Mouse (Mus musculus) frontal cortex, adult (tissue): ENCODE measurements around the gene Spin1.
"Not testable (repeated sequence)": the region's sequence is repeated elsewhere in the genome, so short reads cannot be mapped to it uniquely, and the experiment has no call there.

Source experiments
- ATAC-seq: cut with Nextera tagmentation; 2 replicates; pipeline ENCODE4 v1.9.2; 2017; ENCODE audit warnings: mild to moderate bottlenecking, moderate library complexity, mixed read lengths; ENCODE audit not compliant: low TSS enrichment

Spin1 gene

DNA sequence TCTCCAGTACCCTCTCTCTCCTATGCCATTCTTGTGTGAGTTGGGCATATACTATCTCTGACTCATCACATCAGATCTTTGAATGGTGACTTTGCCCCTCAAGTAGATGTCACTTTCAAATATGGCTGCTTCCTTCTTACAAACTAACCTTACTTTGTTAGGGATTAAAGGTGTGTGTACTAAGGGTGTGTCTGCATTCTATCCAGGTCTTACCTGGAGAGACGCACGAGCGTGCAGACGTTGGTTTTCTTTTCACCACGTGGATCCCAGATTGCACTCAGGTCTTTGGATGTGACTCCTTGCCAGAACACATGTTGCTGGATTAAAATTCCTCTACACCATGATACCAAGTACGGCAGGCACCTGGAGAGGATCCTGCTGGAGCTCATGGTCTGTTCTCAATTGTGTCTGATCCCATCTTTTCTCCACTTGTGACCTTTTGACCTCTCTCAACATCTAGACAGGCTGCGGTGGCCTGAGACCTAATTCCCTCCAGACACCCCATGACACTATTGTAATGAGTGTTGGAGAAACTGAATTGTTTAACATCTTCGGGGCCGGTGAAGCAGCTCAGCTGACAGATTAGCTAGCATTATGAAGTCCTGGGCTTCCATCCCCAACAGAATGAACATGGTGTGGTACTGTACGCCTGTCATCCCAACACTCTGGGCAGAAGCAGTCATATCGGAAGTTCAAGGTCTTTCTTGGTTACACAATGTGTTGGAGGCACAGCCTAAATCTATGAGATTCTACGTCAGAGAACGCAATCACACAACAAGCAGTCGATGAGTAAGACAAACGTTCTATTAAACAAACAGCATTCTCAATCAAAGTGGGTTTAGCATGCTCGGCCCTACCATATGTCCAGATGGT is 6.1 kb upstream of the Spin1 start:
- no peak for ATAC-seq

GRCm38 (mm10) chr13:51095196-51095715 is 5.4 kb upstream of the Spin1 start:
- ATAC-seq, result no peak

DNA sequence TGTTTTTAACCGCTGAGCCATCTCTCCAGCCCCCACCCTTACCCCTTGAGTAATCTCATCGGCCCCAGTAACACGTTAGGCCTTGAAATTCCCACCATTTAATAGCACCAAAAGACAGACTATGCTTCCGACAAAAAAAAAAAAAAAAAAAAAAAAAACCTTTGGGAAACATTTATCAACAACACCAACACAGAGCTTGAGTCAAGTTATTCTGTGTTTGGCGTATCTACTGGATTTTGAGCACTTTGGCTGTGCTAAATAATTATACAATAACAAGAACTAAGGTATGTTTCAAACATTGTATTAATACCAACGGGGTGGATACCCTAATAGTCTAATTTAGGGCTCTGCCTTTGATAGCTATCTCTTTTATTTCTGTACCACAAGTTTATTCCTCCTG is 4.0 kb upstream of the Spin1 start:
- ATAC-seq, result no peak

DNA sequence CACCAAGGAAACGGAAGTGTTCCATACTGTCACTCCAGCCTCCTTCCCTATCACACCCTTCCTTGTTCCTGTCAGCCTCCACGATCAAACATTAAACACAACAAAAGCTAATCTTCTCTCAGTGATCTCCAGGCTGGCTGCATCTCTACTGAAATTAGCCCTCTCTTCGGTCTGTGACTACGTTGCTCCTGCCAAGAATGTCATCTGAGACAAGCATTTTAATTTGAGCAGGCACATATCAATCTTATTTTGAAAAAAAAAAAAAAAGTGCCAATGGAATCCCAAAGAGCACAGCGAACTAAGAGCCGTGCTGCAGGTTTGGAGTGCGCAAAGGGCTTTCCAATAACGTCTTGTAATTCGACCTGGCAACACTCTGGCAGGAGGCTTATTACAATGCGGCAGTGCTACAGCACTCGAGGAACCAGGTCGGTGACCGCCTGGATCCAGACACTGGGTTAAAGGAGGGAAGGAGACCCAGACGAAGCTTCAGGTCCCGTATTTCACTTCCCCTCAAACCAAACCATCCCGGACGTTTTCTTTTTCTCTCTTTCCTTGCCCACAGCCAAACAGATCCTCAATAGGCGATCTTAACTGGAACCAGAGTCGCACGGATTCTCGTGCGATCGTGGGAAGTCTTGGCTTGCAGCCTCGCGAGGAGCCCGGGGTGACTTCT is 984 bp upstream of the Spin1 start:
- peak; percentile 28 for ATAC-seq

DNA sequence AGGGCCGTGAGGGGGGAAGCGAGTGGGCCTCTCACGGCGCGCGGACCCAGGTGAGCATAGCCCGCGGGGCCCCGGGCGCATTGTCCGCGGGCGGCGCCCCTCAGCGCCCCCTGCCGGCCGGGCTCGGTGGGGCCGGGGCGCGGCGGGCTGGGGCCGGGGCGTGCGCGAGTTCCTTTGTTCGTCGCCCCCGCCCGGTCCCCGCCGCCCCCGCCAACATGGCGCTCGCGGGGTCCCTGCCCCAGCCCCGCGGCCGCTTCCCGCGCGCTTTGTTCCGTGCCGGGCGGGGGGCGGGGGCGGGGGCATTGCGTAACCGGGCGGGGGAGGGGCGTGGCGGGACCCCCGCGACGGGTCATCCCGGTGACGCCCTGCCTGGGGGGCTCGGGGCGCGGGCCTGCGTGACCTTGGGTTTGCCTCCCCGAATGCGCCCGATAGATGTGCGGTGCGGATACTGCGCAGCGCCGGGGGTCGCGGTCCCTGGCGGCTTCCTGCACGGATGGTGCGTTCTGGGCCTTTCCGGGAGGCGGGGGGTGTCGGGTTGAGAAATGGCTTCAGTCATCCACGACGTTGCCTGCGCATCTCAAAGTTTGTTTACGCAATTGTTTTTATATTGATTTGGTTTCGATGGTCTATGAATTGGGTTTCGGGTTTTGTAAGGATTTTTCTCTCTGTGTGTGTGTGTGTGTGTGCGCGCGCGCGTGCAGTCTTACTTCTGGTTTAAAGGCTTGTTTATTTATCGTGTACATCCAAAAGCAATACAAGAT is 516 bp downstream of the Spin1 start:
- peak; percentile 41 for ATAC-seq

DNA sequence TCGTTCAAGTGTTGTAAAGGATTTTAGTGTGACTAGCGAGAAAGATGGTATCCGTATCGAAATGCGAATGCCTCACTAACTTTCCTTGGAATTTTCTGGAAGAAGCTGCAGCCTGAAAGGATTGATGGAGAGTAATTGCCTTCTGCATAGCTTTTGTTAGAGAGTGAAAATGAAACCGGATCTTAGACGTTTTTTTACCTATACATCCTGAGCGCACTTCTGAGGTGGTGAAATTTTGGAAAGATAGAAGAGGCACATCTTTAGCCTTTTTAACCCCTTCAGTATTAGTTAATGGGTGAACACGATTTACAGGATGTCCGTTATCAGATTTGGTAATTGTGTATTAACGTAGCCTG is 1.1 kb downstream of the Spin1 start:
- ATAC-seq, result no peak

GRCm38 (mm10) chr13:51103111-51103725 is 2.5 kb downstream of the Spin1 start:
- ATAC-seq, result no peak

DNA sequence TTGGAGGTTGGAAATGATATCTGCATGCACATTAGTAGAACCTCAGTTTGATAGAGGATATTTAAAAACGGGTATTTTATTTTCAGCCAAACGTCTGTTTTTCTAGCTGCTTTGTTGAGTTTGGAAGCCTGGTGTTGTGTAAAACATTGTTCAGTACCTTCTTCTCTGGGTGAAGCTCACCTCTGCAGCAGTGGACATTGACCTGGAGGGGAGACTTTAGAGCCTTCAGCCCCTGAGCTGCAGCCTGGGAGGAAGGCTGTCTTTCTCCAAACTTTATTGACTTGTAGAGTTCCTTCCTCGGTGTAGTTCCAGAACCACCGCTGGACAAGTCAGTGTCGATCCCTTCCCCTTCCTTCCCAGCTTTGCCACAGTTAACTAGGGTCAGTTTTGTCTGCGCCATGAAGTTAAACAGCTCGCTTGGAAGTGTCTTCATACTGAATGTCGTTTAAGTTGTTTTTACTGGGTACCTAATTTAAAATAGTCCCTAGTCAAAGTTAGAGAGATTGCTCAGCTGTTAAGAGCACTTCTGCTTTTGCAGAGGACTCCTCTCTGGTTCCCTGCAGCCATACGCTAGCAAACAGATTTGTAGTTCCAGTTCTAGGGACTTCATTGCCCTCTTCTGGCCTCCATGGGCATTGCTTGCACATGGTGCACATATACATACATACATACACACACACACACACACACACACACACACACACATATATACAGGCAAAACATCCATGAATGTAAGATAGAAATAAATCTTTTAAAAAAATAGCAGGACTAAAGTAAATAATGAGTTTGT is 3.4 kb downstream of the Spin1 start:
- no peak for ATAC-seq

DNA sequence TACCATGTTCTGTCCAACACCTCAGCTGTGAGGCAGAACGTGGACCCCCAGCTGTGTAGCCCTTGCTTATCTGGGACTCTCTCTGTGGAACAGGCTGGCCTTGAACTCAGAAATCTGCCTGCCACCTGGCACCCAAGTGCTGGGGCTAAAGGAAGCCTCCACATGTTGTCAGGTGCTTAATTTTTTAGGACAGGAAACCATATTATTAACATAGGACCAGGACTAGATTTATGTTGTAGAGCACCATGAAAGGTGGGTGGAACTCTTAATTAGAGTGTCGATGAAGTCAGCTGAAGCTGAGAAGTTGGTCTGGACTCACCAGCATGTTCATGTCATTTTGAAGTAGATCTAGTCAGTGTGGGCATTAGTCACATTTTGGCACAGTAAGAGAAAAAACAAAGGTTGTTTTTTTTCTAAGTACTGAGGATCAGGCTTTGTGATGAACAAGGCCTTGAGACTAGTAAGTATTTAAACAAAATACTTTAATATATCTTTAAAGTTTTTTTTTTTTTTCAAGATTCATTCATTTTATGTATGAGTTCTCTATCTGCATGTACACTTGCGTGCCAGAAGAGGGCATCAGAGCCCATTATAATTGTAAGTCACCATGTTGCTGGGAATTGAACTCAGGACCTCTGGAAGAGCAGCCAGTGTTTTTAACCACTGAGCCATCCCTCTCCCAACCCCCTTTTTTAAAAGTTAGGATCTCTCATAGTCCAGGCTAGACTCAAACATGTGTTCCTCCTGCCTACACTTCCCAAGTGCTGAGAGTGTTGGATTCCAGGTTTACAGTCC is 5.4 kb downstream of the Spin1 start:
- ATAC-seq, result no peak

- ATAC-seq, result no peak
These were observed 6.1 kb downstream of the Spin1 start for GRCm38 (mm10) chr13:51106816-51107215.

DNA sequence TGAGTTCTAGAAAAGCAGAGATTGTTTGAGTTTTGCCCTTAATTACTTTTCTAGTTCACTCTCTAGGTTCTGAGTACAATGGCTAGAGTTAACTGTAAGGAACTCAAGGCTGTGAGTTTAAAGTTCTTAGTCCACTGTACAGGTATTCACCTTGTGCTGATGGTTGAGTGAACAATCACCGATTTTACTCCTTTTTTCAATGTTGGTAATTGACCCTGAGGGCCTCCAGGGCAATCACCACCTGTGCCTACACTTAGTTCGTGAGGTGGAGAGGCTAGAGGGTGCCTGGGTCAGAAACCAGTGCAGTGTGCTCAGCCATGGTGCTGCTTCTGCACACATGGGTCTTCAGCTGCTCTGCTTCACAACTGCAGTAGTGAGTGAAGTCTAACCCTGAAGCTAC is 8.8 kb downstream of the Spin1 start:
- no peak for ATAC-seq

GRCm38 (mm10) chr13:51114398-51114797 is 13.7 kb downstream of the Spin1 start:
- not testable (repeated sequence) for ATAC-seq

- no peak for ATAC-seq
These were observed 15.1 kb downstream of the Spin1 start for GRCm38 (mm10) chr13:51115762-51116161.

GRCm38 (mm10) chr13:51120734-51121133 is 20.1 kb downstream of the Spin1 start:
- no peak for ATAC-seq

- no peak for ATAC-seq
These were observed 21.3 kb downstream of the Spin1 start for GRCm38 (mm10) chr13:51121966-51122365.

DNA sequence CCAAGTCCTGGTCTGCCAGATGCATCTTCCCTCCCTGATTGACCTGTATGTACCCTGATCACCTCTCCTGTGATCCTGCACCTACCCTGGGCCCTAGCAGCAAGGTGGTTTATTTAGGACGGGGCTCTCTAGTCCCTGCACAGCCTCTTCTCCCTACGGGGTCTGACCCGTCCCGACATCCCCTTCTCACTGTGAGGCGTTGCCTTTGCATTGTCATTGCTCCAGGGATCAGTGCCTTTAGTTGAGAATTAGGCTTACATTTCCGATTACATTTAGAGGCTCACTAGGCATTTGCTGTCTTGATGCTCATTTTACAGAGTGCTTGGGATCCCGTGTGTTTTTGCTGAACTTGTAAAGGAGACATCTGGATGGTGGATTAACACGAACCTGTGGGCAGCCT is 22.1 kb downstream of the Spin1 start:
- ATAC-seq, result no peak

DNA sequence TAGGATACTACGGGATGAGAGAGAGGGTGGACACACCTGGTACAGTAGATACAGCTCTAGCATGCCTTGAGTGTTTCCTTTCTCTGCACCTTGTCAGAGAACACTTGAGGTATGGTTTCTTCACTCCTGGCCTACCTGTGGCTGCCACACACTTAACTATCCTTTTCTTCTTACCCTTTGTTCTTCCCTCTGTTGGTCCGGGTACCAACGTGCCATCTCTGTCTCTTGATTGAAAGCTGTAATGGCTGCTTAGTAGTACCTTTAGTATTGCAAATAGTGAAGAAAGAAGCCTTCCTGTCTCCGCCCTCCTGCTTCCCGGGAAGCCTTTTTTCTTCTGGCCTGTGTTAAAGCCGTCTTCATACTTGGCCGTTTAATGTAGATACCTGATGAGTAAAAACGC is 24.7 kb downstream of the Spin1 start:
- no peak for ATAC-seq

DNA sequence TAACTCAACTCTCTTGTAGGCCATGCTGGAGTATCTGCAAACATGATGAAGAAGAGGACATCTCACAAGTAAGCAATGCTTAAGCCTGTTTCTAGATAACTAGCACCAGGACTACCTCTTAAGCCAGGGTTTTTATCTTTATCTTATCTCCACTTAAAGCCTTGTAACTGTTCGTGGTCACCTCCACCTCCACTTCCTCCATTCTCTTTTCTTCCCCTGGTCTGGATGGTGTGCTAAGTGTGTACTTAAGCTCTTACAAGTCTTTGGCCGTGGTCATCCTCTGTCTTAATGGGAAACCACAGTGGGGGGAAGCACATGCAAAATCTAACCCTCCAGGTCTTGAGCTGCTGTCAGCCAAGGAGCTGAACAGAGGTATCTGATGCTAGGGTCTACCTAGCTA is 27.2 kb downstream of the Spin1 start:
- ATAC-seq, result no peak

DNA sequence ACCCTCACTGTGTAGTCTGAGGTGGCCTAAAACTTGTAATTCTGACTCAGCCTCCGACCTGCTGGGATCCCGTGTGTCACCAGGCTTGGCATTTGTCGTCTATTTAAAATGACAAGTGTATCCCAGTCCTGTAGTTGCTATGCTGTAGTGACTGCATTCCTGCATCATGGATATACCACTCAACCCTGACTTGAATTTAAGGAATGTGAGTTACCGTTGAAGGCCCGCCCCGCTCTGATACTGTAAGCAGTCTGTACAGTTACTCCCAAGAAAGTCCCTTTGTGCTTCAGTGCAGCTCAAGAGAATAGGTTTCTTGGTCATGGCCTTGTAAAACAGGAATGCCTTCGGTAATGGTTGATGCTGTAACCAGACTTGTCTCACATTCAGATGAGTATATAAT is 27.7 kb downstream of the Spin1 start:
- no peak for ATAC-seq

DNA sequence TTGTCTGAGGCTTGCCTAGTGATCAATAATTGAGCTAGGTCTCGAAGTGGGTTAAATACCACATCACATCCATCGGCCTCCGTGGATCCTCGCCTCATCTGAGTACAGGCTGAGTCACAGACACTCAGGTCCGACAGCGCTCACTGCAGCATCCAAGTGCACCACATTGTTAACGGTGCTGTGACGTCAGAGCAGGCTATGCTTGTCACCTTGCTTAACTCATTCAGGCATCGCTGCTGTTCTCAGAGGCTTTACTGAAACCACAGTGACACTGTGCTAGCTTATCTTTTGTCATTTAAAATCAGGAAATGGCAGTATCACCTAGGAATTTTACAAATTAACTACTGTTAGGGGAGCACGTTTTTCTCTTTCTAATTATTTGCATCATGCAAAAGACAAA is 30.5 kb downstream of the Spin1 start:
- peak; percentile 72 for ATAC-seq
